Mouse (Mus musculus) forebrain, embryonic 16.5 days (tissue): Measurements from ENCODE around the gene Npr2. TPM values are rescaled to one million over a fixed set of nuclear protein-coding genes. Genes with fewer than 3 reads are reported as not detected.

Source experiments
- ATAC-seq: fragments of 200-750 bp; cut with Nextera tagmentation; 2 replicates; pipeline ENCODE4 v1.8.0; 2017; ENCODE audit warnings: mild to moderate bottlenecking, moderate library complexity
- H3K27ac ChIP-seq: fragments of 300-500 bp; sonication (generic); 2 replicates; pipeline ENCODE4 v1.5.1; 2014; ENCODE audit warnings: low read length, control low read depth
- H3K27me3 ChIP-seq: fragments of 300-500 bp; sonication (generic); replicated peaks from 2 replicates; pipeline ENCODE4 v1.6.1; 2014; ENCODE audit warnings: low read length; ENCODE audit not compliant: control insufficient read depth, insufficient read depth
- H3K36me3 ChIP-seq: fragments of 300-500 bp; sonication (generic); 2 replicates; pipeline ENCODE4 v1.6.1; 2014; ENCODE audit not compliant: control insufficient read depth, insufficient read depth
- H3K4me1 ChIP-seq: fragments of 300-500 bp; sonication (generic); replicated peaks from 2 replicates; pipeline ENCODE4 v1.6.1; 2014; ENCODE audit warnings: low read length; ENCODE audit not compliant: control insufficient read depth, insufficient read depth
- H3K4me2 ChIP-seq: fragments of 300-500 bp; sonication (generic); 2 replicates; pipeline ENCODE4 v1.6.1; 2014; ENCODE audit warnings: mild to moderate bottlenecking, low read length, control low read depth
- H3K4me3 ChIP-seq: fragments of 300-500 bp; sonication (generic); replicated peaks from 2 replicates; pipeline ENCODE4 v1.5.1; 2014; ENCODE audit warnings: mild to moderate bottlenecking, low read length, control low read depth
- H3K9ac ChIP-seq: fragments of 300-500 bp; sonication (generic); replicated peaks from 2 replicates; pipeline ENCODE4 v1.6.1; 2014; ENCODE audit warnings: low read depth, low read length, control low read depth
- H3K9me3 ChIP-seq: fragments of 300-500 bp; sonication (generic); 2 replicates; pipeline ENCODE4 v1.6.1; 2016; ENCODE audit warnings: low read length; ENCODE audit not compliant: control insufficient read depth
- WGBS: fragments of 180-500 bp; shearing (Covaris S2); extraction: QIAGEN DNeasy Blood & Tissue Kit; methylation state at CpG from one replicate; pipeline ENCODE4 v1.1.7; 2014; 5-methylcytosine and 5-hydroxymethylcytosine counted together
- polyA plus RNA-seq: library from polyadenylated mRNA; unstranded; fragments of >200 nt; fragmentation: Nextera tagmentation; extraction: Ambion mirVana; gene quantifications from 2 replicates; pipeline ENCODE4 v1.2.1, GENCODE M21; 2015

Gene Npr2
- polyA plus RNA-seq, 1 experiment from 2014 or later = 15.0 TPM

DNA sequence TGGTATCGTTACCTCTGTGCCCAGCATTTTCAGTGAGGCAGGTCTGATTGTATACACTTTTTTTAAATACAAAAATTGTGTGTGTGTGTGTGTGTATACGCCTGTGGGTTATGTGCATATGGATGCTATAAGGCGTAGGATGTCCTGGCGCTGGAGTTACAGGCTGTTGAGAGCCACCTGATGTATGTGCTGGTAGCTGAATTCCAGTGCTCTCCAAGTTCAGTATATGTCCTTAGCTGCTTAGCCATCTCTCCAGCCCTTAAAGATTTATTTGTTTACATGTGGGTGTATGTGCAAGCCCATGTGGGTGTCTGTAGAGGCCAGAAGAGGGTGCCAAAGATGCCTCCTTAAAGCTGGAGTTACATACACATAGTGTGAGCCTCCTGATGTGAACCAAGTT, 25.4 kb downstream of the Npr2 start:
- Histone ChIP-seq H3K9me3 (no peaks in the 10 kb centered on the region), H3K27me3 (peaks cover 6% of the 10 kb centered on the region), H3K4me1 (peaks cover 8% of the 10 kb centered on the region), H3K36me3 (no peaks in the 10 kb centered on the region), H3K4me3 (peak overlapping the region; percentile 81), H3K4me2 (peak overlapping the region; percentile 45), H3K27ac (no peak overlapping the region; the same call in 1 of the 2 replicates), H3K9ac (peak overlapping the region; percentile 27; the same call in 1 of the 2 replicates)
- WGBS = 55% methylated on average over 4 of the region's 4 CpGs
- no peak for ATAC-seq

DNA sequence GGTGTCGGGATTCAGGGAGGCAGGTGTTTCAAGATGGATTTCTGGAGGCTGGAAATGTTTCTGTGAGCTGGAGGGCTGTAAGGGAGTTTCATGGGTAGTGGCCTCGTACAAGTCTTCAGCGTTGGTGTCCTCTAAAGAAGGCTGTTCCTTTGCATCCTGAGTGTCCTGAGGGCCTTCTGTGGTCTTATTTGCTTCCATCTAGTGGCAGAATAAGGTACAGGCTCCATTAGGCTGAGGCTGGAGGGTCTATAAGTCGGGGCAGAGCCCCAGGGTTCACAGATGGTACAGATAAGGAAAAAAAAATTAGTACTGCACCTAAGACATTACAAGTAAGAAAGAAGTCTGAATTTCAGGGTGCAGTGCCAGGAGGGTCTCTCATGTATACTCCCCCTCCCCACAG, 34.7 kb downstream of the Npr2 start:
- H3K27ac ChIP-seq = no peak overlapping the region
- no peak overlapping the region for H3K4me3 ChIP-seq
- ATAC-seq = no peak
- H3K36me3 ChIP-seq = no peaks in the 10 kb centered on the region
- H3K4me1 ChIP-seq = peaks cover 24% of the 10 kb centered on the region
- 24% methylated on average over 4 of the region's 4 CpGs for WGBS
- H3K27me3 ChIP-seq = peaks cover 13% of the 10 kb centered on the region
- no peak overlapping the region for H3K4me2 ChIP-seq
- H3K9me3 ChIP-seq = no peaks in the 10 kb centered on the region
- H3K9ac ChIP-seq = no peak overlapping the region

- peak within 1 kb of the TSS; percentile 99 for H3K9ac ChIP-seq
- H3K4me2 ChIP-seq = peak within 1 kb of the TSS; percentile 93
- peaks cover 36% of the 10 kb centered on the region for H3K4me1 ChIP-seq
- H3K27me3 ChIP-seq = peaks cover 4% of the 10 kb centered on the region; the same call in 1 of the 2 replicates
- H3K36me3 ChIP-seq = no peaks in the 10 kb centered on the region
- 1% methylated on average over 39 of the region's 41 CpGs for WGBS
- no peak within 1 kb of the TSS for H3K27ac ChIP-seq
- H3K9me3 ChIP-seq = no peaks in the 10 kb centered on the region
- ATAC-seq = peak; percentile 97
- H3K4me3 ChIP-seq = peak within 1 kb of the TSS; percentile 93
Measured at GRCm38 (mm10) chr4:43668782-43669427, 37.2 kb downstream of the Npr2 start, which contains the start of the genes Tmem8b and Fam221b. Gene Tmem8b (plus strand): TSS chr4:43668971. Gene Fam221b (minus strand): TSS chr4:43669145.

GRCm38 (mm10) chr4:43669428-43669794, 37.7 kb downstream of the Npr2 start:
- ATAC-seq = peak; percentile 30
- Histone ChIP-seq H3K36me3 (peaks cover 3% of the 10 kb centered on the region; the same call in 1 of the 2 replicates), H3K9ac (peak overlapping the region; percentile 99), H3K9me3 (no peaks in the 10 kb centered on the region), H3K4me2 (peak overlapping the region; percentile 93), H3K27me3 (peaks cover 4% of the 10 kb centered on the region; the same call in 1 of the 2 replicates), H3K4me1 (peaks cover 36% of the 10 kb centered on the region), H3K27ac (no peak overlapping the region), H3K4me3 (peak overlapping the region; percentile 93)
- WGBS = 0% methylated on average over 23 of the region's 25 CpGs

DNA sequence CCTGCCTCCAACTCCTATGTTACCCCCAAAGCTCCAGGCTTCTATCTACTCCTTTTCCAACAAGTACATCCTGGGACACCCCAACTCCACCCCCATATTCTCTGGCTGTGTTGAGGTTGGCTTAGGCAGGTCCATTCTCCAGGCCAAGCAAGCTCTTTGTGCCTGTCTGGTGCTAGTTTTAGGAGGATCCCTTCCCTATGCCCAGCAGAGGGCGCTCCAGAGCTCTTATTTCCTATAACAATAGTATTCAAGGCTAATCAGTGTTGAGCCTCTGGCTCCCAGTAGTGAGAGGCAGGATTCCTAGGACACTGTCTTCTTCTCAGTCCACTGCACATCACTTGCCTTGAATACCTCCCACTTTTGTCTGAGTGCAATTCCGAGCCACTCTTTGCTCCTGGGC, 40.3 kb downstream of the Npr2 start:
- Histone ChIP-seq H3K4me2 (peak overlapping the region; percentile 93), H3K27ac (no peak overlapping the region), H3K9ac (no peak overlapping the region), H3K27me3 (no peaks in the 10 kb centered on the region), H3K9me3 (no peaks in the 10 kb centered on the region), H3K36me3 (peaks cover 14% of the 10 kb centered on the region), H3K4me3 (peak overlapping the region; percentile 14; the same call in 1 of the 2 replicates), H3K4me1 (peaks cover 36% of the 10 kb centered on the region)
- WGBS = 7% methylated on average over 2 of the region's 2 CpGs
- 0 out of 2 replicates have a peak, but pooled peaks have one; percentile 13 for ATAC-seq

DNA sequence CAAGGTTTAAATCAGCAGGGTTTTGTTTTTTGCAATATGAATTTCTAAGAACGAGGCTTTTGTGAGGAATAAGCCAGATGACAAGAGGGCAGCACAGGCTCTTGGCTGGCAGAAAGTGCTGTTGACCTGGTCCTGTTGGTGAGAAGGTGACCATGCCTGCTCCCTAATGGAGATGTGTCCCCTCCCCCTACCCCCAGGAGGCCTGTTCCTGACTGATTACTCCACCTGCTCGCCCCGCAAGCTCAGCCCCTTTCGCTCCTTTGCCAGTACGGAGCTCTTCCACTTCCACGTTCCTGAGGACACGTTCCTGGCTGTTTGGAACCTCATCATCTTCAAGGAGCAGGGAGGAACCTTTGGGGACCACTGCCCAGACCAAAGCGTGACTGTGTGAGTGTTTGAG, 42.0 kb downstream of the Npr2 start:
- Histone ChIP-seq H3K27ac (no peak overlapping the region), H3K4me1 (peaks cover 32% of the 10 kb centered on the region), H3K9ac (no peak overlapping the region), H3K36me3 (peaks cover 19% of the 10 kb centered on the region), H3K4me3 (no peak overlapping the region), H3K4me2 (no peak overlapping the region), H3K9me3 (no peaks in the 10 kb centered on the region), H3K27me3 (no peaks in the 10 kb centered on the region)
- no peak for ATAC-seq
- WGBS = 78% methylated on average over 8 of the region's 8 CpGs

DNA sequence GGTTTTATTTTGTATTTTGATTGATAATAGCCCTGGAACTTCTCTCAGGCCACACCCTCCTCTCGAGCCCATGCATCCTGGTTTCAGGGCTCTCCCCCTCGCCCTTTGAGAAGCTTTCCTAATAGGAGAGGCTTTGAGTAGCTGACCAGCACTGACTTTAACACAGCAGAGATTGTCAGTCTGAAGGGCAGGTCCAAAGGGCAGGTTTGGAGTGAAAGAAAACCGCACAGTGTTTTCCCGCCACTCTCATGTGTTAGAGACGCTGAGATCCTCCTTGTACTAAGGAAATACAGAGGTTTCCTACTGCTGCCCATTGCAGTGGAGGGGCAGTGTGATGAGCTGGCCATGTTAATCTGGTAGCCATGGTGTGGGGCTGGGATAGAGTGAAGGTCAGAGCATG, 43.2 kb downstream of the Npr2 start:
- Histone ChIP-seq H3K9ac (no peak overlapping the region), H3K27me3 (no peaks in the 10 kb centered on the region), H3K9me3 (no peaks in the 10 kb centered on the region), H3K27ac (no peak overlapping the region), H3K4me3 (no peak overlapping the region), H3K4me1 (peaks cover 26% of the 10 kb centered on the region), H3K36me3 (peaks cover 19% of the 10 kb centered on the region), H3K4me2 (no peak overlapping the region)
- 80% methylated on average over 5 of the region's 5 CpGs for WGBS
- no peak for ATAC-seq

DNA sequence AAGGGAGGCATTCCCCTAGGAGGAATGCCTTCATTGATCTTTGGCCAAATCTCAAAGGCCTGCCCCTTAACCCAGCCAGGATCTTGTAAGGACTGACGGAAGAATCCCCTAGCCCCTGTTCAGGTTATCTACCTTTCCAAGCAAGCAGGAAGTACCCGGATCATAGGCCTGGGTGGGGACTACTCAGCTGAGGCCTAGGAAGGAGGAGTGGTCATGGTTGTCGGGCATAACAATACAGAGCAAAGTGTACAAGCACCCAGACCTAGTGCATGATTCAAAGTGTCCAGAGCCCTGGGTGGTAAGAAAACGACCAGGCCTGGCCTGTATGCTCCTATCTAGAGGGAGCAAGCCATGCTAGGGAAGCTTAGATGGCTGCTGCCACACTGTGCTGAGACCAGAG, 43.9 kb downstream of the Npr2 start:
- peaks cover 20% of the 10 kb centered on the region for H3K4me1 ChIP-seq
- no peak overlapping the region for H3K4me3 ChIP-seq
- no peaks in the 10 kb centered on the region for H3K27me3 ChIP-seq
- no peak for ATAC-seq
- WGBS = 80% methylated on average over 4 of the region's 4 CpGs
- no peak overlapping the region for H3K9ac ChIP-seq
- H3K9me3 ChIP-seq = no peaks in the 10 kb centered on the region
- H3K4me2 ChIP-seq = no peak overlapping the region
- peaks cover 19% of the 10 kb centered on the region for H3K36me3 ChIP-seq
- H3K27ac ChIP-seq = no peak overlapping the region

DNA sequence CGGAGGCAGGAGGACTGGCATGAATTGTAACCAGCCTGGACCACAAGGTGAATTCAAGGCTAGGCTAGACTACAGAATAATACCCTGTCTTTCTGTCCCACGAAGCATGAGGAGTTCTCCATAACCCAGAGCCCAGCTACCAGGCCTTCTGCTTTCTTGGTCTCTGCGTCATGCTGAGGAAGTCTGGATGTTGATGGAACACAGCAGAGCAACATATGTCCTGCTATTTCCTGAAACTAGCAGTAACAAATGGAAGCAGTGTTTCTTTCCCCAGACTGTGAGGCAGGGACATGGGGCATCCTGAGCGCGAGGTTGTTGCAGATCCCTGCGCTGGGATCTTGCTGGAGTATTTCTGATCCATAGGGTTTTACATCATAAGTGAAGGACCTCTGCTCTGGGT, 46.8 kb downstream of the Npr2 start:
- Histone ChIP-seq H3K4me2 (no peak overlapping the region), H3K4me1 (no peaks in the 10 kb centered on the region), H3K4me3 (no peak overlapping the region), H3K9me3 (no peaks in the 10 kb centered on the region), H3K27ac (no peak overlapping the region), H3K27me3 (no peaks in the 10 kb centered on the region), H3K9ac (no peak overlapping the region), H3K36me3 (peaks cover 33% of the 10 kb centered on the region)
- WGBS = 85% methylated on average over 6 of the region's 6 CpGs
- no peak for ATAC-seq
